Mouse (Mus musculus): ENCODE measurements around the gene Gpr65. TPM values are rescaled to one million over a fixed set of nuclear protein-coding genes. Genes with fewer than 3 reads are reported as not detected.
"Not testable (repeated sequence)": the region's sequence is repeated elsewhere in the genome, so short reads cannot be mapped to it uniquely, and the experiment has no call there.

Gpr65 gene
- 2.0 TPM in 2 replicates for polyA plus RNA-seq (2014; fragmentation: Nextera tagmentation; extraction: Ambion mirVana)

DNA sequence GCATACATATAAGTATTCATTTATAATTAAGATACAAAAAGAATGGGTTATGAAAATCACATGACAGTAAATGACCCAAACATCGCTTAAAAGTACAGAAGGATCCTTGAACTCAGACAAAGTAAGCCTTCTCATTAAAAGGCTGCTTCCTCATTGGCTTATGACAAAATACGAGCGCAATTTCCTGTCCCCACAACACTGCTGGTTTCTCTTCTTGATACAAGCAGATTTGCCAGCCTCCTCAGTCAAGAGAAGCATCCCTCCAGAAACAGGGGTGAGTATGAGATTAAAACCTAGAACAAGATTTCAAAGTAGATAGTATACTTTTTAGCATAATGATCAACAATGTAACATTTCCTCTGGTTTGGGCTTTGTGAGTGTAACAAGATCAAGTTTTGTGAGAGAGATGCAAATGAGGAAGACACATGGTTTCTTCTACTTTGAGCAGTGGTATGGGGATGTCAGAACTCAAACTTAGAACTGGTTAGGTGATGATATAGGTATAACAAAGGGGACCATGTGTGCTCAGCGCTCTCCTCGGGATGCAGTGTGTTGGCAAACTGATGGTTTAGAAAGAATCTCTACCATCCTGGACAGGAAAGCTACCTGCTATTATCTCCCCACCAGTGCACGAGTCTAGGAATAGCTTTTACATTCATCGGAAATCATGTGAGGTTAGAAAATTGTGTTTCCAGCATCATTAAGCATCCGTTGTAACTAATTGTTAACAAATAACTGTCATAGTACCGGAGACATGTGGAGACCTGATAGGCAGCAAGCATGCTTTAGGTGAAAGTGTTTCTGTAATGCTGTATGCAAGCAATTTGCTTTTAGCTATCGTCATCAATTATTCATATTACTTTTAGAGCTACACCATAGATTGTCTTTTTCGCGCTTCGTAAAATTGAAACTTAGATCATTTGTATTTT is at the start of gene Gpr65:
Gene Gpr65, plus strand, starts transcription at position 195 of the 929 bp plus-strand sequence.
- Histone ChIP-seq H3K27me3 (replicated peaks; ENCODE audit: control insufficient read depth, insufficient read depth, low read length) (no peaks in the 10 kb centered on the region), H3K36me3 (ENCODE audit: control insufficient read depth, insufficient read depth, low read length) (no peaks in the 10 kb centered on the region), H3K27ac (ENCODE audit: low read depth, low read length) (no peak within 1 kb of the TSS), H3K9ac (ENCODE audit: low read depth, low read length) (no peak within 1 kb of the TSS), H3K4me2 (no peak within 1 kb of the TSS), H3K4me3 (ENCODE audit: low read depth, low read length) (no peak within 1 kb of the TSS), H3K9me3 (ENCODE audit: control insufficient read depth, low read length) (no peaks in the 10 kb centered on the region), H3K4me1 (replicated peaks; ENCODE audit: control insufficient read depth, insufficient read depth, low read length) (no peaks in the 10 kb centered on the region)
- WGBS: 77% methylated on average over 13 of the region's 13 CpGs
- ATAC-seq (replicated peaks; ENCODE audit: low FRiP score) (no peak), DNase-seq (ENCODE audit: low spot score) (no peak)

DNA sequence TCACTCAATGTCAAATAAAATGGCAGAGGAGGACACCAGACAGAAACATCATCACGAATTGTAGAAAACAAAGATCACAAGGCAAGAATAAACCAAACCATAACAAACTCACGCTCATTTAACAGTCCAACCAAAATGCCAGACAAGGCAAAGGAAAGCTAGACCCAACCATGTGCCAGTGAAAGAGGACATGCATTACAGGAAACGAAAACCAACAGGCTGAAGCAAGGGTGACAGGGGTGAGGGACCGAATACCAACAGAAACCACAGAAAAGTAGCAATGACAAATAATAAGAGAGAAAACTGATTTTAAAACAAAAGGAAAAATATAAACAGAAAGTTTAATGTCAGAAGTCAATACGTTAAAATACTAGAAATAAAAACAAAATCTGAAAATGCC is 45.1 kb upstream of the Gpr65 start:
- H3K9me3 ChIP-seq (ENCODE audit: control insufficient read depth, low read length): no peaks in the 10 kb centered on the region
- H3K27me3 ChIP-seq (replicated peaks; ENCODE audit: control insufficient read depth, insufficient read depth, low read length): no peaks in the 10 kb centered on the region
- no peak overlapping the region for H3K4me3 ChIP-seq (ENCODE audit: low read depth, low read length)
- 80% methylated on average over 5 of the region's 5 CpGs for WGBS
- H3K36me3 ChIP-seq (ENCODE audit: control insufficient read depth, insufficient read depth, low read length): no peaks in the 10 kb centered on the region
- H3K4me1 ChIP-seq (replicated peaks; ENCODE audit: control insufficient read depth, insufficient read depth, low read length): no peaks in the 10 kb centered on the region
- no peak for ATAC-seq (replicated peaks; ENCODE audit: low FRiP score)
- no peak overlapping the region for H3K9ac ChIP-seq (ENCODE audit: low read depth, low read length)
- no peak for DNase-seq (ENCODE audit: low spot score)
- no peak overlapping the region for H3K4me2 ChIP-seq
- H3K27ac ChIP-seq (ENCODE audit: low read depth, low read length): no peak overlapping the region

DNA sequence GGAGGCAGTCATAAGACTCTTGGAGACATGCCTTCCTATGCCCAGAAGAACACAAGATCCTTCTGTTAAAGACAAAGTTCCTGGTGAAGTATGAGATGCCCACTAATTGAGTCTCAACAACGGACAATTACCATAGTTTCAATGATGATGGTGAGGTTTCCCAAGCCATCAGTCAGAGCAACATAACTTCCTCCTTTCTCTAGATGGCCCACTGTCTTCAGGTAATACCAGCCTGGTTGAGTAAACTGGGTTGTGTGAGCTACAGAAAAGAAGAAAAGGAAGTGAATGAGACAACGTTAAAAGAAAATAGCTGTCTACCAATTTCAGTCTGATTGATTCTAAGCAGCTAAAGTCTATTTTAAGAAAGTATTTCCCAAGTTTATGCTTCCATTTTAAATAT is 41.4 kb upstream of the Gpr65 start:
- no peak overlapping the region for H3K9ac ChIP-seq (ENCODE audit: low read depth, low read length)
- no peaks in the 10 kb centered on the region for H3K4me1 ChIP-seq (replicated peaks; ENCODE audit: control insufficient read depth, insufficient read depth, low read length)
- H3K27me3 ChIP-seq (replicated peaks; ENCODE audit: control insufficient read depth, insufficient read depth, low read length): no peaks in the 10 kb centered on the region
- no peak overlapping the region for H3K27ac ChIP-seq (ENCODE audit: low read depth, low read length)
- no peak for DNase-seq (ENCODE audit: low spot score)
- no peaks in the 10 kb centered on the region for H3K9me3 ChIP-seq (ENCODE audit: control insufficient read depth, low read length)
- no peaks in the 10 kb centered on the region for H3K36me3 ChIP-seq (ENCODE audit: control insufficient read depth, insufficient read depth, low read length)
- no peak overlapping the region for H3K4me3 ChIP-seq (ENCODE audit: low read depth, low read length)
- no peak overlapping the region for H3K4me2 ChIP-seq
- ATAC-seq (replicated peaks; ENCODE audit: low FRiP score): no peak
- 73% methylated on average over 2 of the region's 2 CpGs for WGBS

DNA sequence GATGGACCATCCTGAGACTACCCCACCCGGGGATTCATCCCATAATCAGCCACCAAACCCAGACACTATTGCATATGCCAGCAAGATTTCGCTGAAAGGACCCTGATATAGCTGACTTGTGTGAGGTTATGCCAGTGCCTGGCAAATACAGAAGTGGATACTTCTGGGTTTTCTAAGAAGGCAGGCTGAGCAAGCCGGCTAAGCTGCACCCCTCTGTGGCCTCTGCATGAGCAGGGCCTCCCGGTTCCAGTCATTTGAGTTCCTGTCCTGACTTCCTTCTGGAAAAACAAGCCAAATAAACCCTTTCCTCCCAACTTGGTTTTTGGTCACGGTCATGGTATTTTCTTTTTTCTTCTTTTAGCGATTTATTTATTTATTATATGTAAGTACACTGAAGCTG is 30.0 kb upstream of the Gpr65 start:
- ATAC-seq (replicated peaks; ENCODE audit: low FRiP score); H3K4me3 ChIP-seq (ENCODE audit: low read depth, low read length); H3K27me3 ChIP-seq (replicated peaks; ENCODE audit: control insufficient read depth, insufficient read depth, low read length); H3K4me2 ChIP-seq; H3K27ac ChIP-seq (ENCODE audit: low read depth, low read length); H3K9me3 ChIP-seq (ENCODE audit: control insufficient read depth, low read length); H3K36me3 ChIP-seq (ENCODE audit: control insufficient read depth, insufficient read depth, low read length); H3K9ac ChIP-seq (ENCODE audit: low read depth, low read length); DNase-seq (ENCODE audit: low spot score); H3K4me1 ChIP-seq (replicated peaks; ENCODE audit: control insufficient read depth, insufficient read depth, low read length): not testable (repeated sequence)
- 77% methylated on average over 6 of the region's 6 CpGs for whole genome bisulfite sequencing

DNA sequence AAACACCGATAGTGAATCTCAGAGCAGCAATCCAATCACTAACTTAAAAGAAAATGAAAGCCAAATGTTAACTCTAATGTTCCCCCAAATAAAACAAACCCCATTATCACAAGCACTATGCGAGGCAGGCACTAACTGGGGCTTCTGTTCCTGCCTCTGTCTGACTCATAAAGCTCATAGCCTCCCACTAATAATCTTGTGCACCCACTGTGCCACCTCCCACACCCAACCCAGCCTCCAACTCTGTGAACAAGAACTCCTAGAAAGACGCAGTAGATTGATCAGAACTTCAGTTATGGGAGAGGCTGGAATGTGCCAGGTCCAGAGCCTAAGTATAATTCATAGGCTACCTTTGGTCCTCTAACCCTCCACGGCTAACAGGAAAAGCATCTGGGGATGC is 24.3 kb upstream of the Gpr65 start:
- Histone ChIP-seq H3K27me3 (replicated peaks; ENCODE audit: control insufficient read depth, insufficient read depth, low read length) (no peaks in the 10 kb centered on the region), H3K4me1 (replicated peaks; ENCODE audit: control insufficient read depth, insufficient read depth, low read length) (no peaks in the 10 kb centered on the region), H3K4me2 (no peak overlapping the region), H3K36me3 (ENCODE audit: control insufficient read depth, insufficient read depth, low read length) (no peaks in the 10 kb centered on the region; the same call in 1 of the 2 replicates), H3K9me3 (ENCODE audit: control insufficient read depth, low read length) (no peaks in the 10 kb centered on the region), H3K9ac (ENCODE audit: low read depth, low read length) (no peak overlapping the region), H3K27ac (ENCODE audit: low read depth, low read length) (no peak overlapping the region), H3K4me3 (ENCODE audit: low read depth, low read length) (no peak overlapping the region)
- ATAC-seq (replicated peaks; ENCODE audit: low FRiP score) (no peak), DNase-seq (ENCODE audit: low spot score) (no peak)
- WGBS: 73% methylated on average over 4 of the region's 4 CpGs

DNA sequence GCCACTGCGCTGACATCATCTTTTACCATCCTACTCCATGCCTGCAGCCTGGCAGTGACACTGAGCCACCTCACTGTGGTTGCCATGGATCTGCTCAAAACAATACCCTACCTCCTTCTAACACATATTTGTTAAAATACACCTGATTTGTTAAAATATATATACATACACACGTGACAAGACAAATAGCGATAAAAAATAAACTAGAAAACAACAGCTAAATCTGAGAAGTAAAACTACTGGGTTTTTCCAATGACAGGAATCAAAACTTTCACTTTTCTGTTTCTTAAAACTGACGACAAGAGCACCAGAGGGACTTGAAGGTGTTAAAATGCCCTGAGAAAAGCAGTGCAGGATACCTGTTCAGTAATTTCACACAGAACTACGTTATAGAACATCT is 23.6 kb upstream of the Gpr65 start:
- ATAC-seq (replicated peaks; ENCODE audit: low FRiP score) (no peak), DNase-seq (ENCODE audit: low spot score) (no peak)
- WGBS: 87% methylated on average over 5 of the region's 5 CpGs
- H3K4me1 ChIP-seq (replicated peaks; ENCODE audit: control insufficient read depth, insufficient read depth, low read length): no peaks in the 10 kb centered on the region
- H3K27me3 ChIP-seq (replicated peaks; ENCODE audit: control insufficient read depth, insufficient read depth, low read length): no peaks in the 10 kb centered on the region
- H3K36me3 ChIP-seq (ENCODE audit: control insufficient read depth, insufficient read depth, low read length): no peaks in the 10 kb centered on the region; the same call in 1 of the 2 replicates
- H3K9me3 ChIP-seq (ENCODE audit: control insufficient read depth, low read length): no peaks in the 10 kb centered on the region
- H3K4me2 ChIP-seq: no peak overlapping the region
- no peak overlapping the region for H3K9ac ChIP-seq (ENCODE audit: low read depth, low read length)
- H3K4me3 ChIP-seq (ENCODE audit: low read depth, low read length): no peak overlapping the region
- no peak overlapping the region for H3K27ac ChIP-seq (ENCODE audit: low read depth, low read length)

DNA sequence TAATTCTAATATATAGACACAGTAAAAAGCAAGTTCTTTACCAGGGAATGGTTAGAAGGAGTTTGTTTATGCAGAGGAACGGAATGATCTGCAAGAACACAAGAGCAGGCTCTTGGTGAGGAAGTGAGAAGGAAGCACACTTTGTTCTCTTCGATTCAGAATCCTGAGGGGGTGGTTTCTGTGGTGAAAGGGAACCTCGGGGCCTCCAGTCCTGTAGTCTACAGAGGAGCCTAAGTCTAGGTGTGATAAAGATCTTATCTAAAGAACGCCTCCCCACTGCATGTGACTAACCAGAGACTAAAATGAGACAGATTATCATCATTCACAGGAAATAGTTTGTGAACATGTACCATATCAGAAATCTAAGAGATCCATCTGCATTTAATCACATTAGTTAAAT is 21.6 kb upstream of the Gpr65 start:
- DNase-seq (ENCODE audit: low spot score) (no peak), ATAC-seq (replicated peaks; ENCODE audit: low FRiP score) (no peak)
- no peak overlapping the region for H3K9ac ChIP-seq (ENCODE audit: low read depth, low read length)
- no peak overlapping the region for H3K4me3 ChIP-seq (ENCODE audit: low read depth, low read length)
- no peaks in the 10 kb centered on the region for H3K27me3 ChIP-seq (replicated peaks; ENCODE audit: control insufficient read depth, insufficient read depth, low read length)
- H3K27ac ChIP-seq (ENCODE audit: low read depth, low read length): no peak overlapping the region
- H3K4me2 ChIP-seq: no peak overlapping the region
- no peaks in the 10 kb centered on the region for H3K9me3 ChIP-seq (ENCODE audit: control insufficient read depth, low read length)
- no peaks in the 10 kb centered on the region for H3K4me1 ChIP-seq (replicated peaks; ENCODE audit: control insufficient read depth, insufficient read depth, low read length)
- 42% methylated on average over 4 of the region's 4 CpGs for WGBS
- no peaks in the 10 kb centered on the region; the same call in 1 of the 2 replicates for H3K36me3 ChIP-seq (ENCODE audit: control insufficient read depth, insufficient read depth, low read length)

DNA sequence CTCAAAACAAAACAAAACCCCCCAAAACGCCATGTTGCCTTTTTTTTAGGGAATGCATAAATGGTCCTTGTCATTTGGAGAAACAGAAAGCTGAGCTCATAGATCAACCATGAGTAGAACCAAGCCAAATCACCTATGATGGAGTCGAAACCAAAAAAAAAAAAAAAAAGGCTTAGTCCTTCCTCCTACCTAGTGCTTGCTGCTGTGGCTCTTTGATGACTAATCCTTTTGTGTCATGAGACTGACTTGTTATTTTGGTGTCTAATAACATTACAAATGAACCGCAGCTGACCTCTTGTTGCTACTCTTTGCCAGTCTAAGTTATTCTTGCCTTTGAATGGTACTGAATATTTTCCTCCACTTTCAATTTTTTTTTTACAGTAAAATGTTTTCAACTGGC is 18.8 kb upstream of the Gpr65 start:
- no peak overlapping the region for H3K4me3 ChIP-seq (ENCODE audit: low read depth, low read length)
- no peak overlapping the region for H3K4me2 ChIP-seq
- no peak overlapping the region for H3K9ac ChIP-seq (ENCODE audit: low read depth, low read length)
- no peak for DNase-seq (ENCODE audit: low spot score)
- no peaks in the 10 kb centered on the region for H3K4me1 ChIP-seq (replicated peaks; ENCODE audit: control insufficient read depth, insufficient read depth, low read length)
- H3K36me3 ChIP-seq (ENCODE audit: control insufficient read depth, insufficient read depth, low read length): no peaks in the 10 kb centered on the region
- H3K27ac ChIP-seq (ENCODE audit: low read depth, low read length): no peak overlapping the region
- no peaks in the 10 kb centered on the region for H3K9me3 ChIP-seq (ENCODE audit: control insufficient read depth, low read length)
- no peaks in the 10 kb centered on the region for H3K27me3 ChIP-seq (replicated peaks; ENCODE audit: control insufficient read depth, insufficient read depth, low read length)
- ATAC-seq (replicated peaks; ENCODE audit: low FRiP score): no peak
- 71% methylated on average over 3 of the region's 3 CpGs for WGBS

DNA sequence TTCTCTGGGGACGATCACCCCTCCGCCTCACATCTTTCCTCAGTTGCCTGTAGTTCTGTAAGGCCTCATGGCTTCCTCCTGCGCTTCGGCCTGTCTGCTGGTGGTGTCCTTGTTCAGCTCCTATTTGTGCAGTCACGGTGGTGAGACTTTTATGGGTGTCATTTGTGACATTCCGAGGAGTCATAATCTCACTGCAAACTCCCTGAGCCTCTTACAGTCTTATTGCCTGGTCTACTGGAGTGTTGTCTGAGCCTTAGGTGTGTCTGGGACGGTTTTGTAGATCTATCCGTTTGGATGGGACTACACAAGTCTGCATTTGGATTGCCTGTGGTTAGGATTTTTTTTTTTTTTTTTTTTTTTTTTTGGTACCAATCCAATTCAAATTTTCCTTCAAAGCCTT is 18.1 kb upstream of the Gpr65 start:
- Histone ChIP-seq H3K4me2 (no peak overlapping the region), H3K4me1 (replicated peaks; ENCODE audit: control insufficient read depth, insufficient read depth, low read length) (no peaks in the 10 kb centered on the region), H3K27me3 (replicated peaks; ENCODE audit: control insufficient read depth, insufficient read depth, low read length) (no peaks in the 10 kb centered on the region), H3K36me3 (ENCODE audit: control insufficient read depth, insufficient read depth, low read length) (no peaks in the 10 kb centered on the region), H3K4me3 (ENCODE audit: low read depth, low read length) (no peak overlapping the region), H3K9me3 (ENCODE audit: control insufficient read depth, low read length) (no peaks in the 10 kb centered on the region), H3K9ac (ENCODE audit: low read depth, low read length) (no peak overlapping the region), H3K27ac (ENCODE audit: low read depth, low read length) (no peak overlapping the region)
- 88% methylated on average over 8 of the region's 8 CpGs for WGBS
- ATAC-seq (replicated peaks; ENCODE audit: low FRiP score): no peak
- no peak for DNase-seq (ENCODE audit: low spot score)
